Mouse (Mus musculus) limb, embryonic 12.5 days (tissue): Measurements from ENCODE around the gene Eef1akmt2. TPM values are rescaled to one million over a fixed set of nuclear protein-coding genes. Genes with fewer than 3 reads are reported as not detected.

Experiments used
- ATAC-seq: fragments of 200-750 bp; cut with Nextera tagmentation; 2 replicates; pipeline ENCODE4 v1.8.0; 2017; ENCODE audit warnings: low read depth, moderate TSS enrichment; ENCODE audit not compliant: insufficient number of reproducible peaks, insufficient read depth, low FRiP score, low TSS enrichment
- H3K27ac ChIP-seq: fragments of 300-500 bp; sonication (generic); 2 replicates; pipeline ENCODE4 v1.5.1; 2016; ENCODE audit warnings: mild to moderate bottlenecking, moderate library complexity
- H3K27me3 ChIP-seq: fragments of 300-500 bp; sonication (generic); 2 replicates; pipeline ENCODE4 v1.6.1; 2016; ENCODE audit warnings: mild to moderate bottlenecking, moderate library complexity
- H3K36me3 ChIP-seq: fragments of 300-500 bp; sonication (generic); 2 replicates; pipeline ENCODE4 v1.6.1; 2016; ENCODE audit warnings: mild to moderate bottlenecking, moderate library complexity
- H3K4me1 ChIP-seq: fragments of 300-500 bp; sonication (generic); replicated peaks from 2 replicates; pipeline ENCODE4 v1.6.1; 2016
- H3K4me2 ChIP-seq: fragments of 300-500 bp; sonication (generic); 2 replicates; pipeline ENCODE4 v1.6.1; 2016; ENCODE audit warnings: mild to moderate bottlenecking, moderate library complexity
- H3K4me3 ChIP-seq: fragments of 300-500 bp; sonication (generic); replicated peaks from 2 replicates; pipeline ENCODE4 v1.5.1; 2016; ENCODE audit warnings: mild to moderate bottlenecking
- H3K9ac ChIP-seq: fragments of 300-500 bp; sonication (generic); replicated peaks from 2 replicates; pipeline ENCODE4 v1.6.1; 2016; ENCODE audit warnings: mild to moderate bottlenecking, moderate library complexity
- H3K9me3 ChIP-seq: fragments of 300-500 bp; sonication (generic); 2 replicates; pipeline ENCODE4 v1.6.1; 2016; ENCODE audit warnings: mild to moderate bottlenecking, moderate library complexity
- WGBS: fragments of 180-500 bp; shearing (Covaris S2); methylation state at CpG from one replicate; pipeline ENCODE4 v1.1.7; 2016; 5-methylcytosine and 5-hydroxymethylcytosine counted together
- polyA plus RNA-seq: library from polyadenylated mRNA; unstranded; fragments of >200 nt; fragmentation: Nextera tagmentation; extraction: Ambion mirVana; gene quantifications from 2 replicates; pipeline ENCODE4 v1.2.1, GENCODE M21; 2016

The Eef1akmt2 gene
- polyA plus RNA-seq, 1 experiment from 2014 or later, result 78.1 TPM

DNA sequence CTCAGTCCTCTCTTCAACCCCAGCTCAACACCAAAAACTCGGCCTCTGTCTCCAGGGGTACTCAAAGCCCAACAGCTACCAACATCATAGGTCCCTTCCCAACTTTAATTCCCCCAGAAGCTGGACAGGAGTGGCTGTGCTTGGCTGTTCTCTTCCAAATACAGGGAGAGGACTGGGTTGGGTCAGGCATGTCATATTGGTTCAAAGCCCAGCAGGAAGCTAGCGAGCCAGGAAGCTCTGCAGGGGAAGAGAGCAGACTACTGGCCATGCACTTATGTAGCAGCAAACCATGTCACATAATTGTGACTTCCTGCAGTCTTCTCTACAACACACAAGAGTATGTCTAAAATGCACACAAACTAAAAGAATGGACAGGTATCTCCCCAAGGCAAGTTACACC, 50.4 kb downstream of the Eef1akmt2 start:
- Histone ChIP-seq H3K4me3 (no peak overlapping the region), H3K9me3 (no peaks in the 10 kb centered on the region), H3K27me3 (no peaks in the 10 kb centered on the region), H3K4me1 (peaks cover 46% of the 10 kb centered on the region), H3K9ac (no peak overlapping the region), H3K27ac (no peak overlapping the region), H3K36me3 (peaks cover 22% of the 10 kb centered on the region; the same call in 1 of the 2 replicates), H3K4me2 (no peak overlapping the region)
- no peak for ATAC-seq
- WGBS, result 72% methylated on average over 2 of the region's 2 CpGs

DNA sequence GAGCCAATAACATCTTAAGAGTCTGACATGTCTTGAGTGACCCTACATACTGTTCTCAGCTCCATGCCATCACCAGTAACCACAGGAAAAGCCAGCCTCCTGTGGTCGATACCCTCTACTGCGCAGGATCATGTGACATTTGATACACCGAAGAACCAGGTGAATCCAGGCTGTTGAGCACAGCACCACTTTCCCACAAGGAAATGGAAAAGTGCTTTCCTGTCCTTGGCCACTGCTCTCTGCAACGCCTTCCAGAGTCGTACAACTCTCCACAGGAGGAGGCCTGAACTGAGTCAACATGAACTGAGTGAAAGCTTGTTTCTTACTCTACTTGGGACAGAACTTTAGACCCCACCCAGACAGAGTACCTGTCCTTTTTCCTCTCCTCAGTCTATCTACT, 51.0 kb downstream of the Eef1akmt2 start:
- H3K9me3 ChIP-seq, result no peaks in the 10 kb centered on the region
- H3K27ac ChIP-seq, result no peak overlapping the region
- peaks cover 22% of the 10 kb centered on the region; the same call in 1 of the 2 replicates for H3K36me3 ChIP-seq
- 82% methylated on average over 5 of the region's 5 CpGs for WGBS
- no peak overlapping the region for H3K4me2 ChIP-seq
- H3K4me1 ChIP-seq, result peaks cover 40% of the 10 kb centered on the region
- H3K9ac ChIP-seq, result no peak overlapping the region
- H3K27me3 ChIP-seq, result no peaks in the 10 kb centered on the region
- no peak overlapping the region for H3K4me3 ChIP-seq
- no peak for ATAC-seq

DNA sequence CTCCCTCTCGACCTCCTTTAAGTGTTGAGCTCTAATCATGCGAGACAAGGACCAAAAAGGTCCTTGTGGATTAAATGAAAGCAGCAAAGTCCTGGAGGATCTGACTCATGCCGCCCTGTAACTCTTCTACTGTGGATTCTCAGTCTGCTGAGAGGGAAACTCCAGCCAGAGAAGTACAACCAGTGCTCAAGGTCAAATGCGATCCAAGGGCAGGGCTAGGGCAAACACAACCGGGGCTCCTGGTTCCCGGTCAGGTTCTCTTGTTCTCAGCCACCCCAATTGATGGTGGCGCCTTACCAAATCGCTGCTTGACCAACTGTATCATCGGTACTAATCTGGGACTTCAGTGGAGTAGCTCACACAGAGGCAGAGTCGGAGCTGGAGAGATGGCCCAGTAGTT, 51.6 kb downstream of the Eef1akmt2 start:
- 91% methylated on average over 10 of the region's 10 CpGs for WGBS
- Histone ChIP-seq H3K4me3 (no peak overlapping the region), H3K36me3 (peaks cover 22% of the 10 kb centered on the region; the same call in 1 of the 2 replicates), H3K9ac (no peak overlapping the region), H3K4me1 (peaks cover 38% of the 10 kb centered on the region), H3K27ac (no peak overlapping the region), H3K4me2 (no peak overlapping the region), H3K27me3 (no peaks in the 10 kb centered on the region), H3K9me3 (no peaks in the 10 kb centered on the region)
- no peak for ATAC-seq

DNA sequence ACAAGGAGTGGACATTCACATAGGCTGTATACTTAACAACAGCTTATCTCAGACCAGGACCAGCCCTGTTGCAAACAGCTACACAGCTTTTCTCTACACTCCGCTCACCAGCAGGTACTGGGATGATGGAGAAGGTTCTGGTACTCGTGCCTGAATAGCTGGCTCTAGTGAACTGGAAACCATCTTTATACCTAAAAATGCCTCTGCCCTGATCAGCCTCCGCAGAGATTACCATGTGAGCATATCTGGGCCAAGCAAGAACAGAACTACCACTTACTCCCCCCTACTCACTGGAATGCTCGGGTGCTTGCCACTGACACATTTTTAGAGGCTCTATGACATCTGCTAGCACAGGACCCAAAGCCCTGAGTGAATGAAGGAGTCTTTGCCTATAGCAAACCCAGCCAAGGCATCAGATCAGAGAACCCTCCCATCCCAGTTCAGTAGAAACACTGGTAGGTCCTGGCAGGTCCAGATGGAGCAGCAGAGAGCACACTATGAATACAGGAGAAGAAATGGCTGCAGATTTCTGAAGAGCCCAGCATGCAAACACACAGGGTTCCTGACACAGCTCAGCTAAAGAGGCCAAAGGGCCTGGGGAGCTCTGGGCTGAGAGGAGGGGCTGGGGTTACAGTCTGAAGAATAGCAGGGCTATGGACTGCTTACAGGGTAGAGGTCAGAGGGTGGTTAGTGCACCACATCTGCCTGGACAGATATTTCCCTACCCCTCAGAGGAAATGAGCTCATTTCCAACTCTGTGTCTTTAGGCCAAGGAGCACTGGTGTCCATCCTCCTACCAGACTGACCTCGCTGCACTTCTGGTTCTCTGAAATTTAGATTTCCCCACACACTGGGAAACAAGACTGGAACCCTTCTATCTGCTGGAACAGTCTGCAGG, 53.1 kb downstream of the Eef1akmt2 start:
- 94% methylated on average over 5 of the region's 5 CpGs for WGBS
- H3K27me3 ChIP-seq, result no peaks in the 10 kb centered on the region
- H3K4me2 ChIP-seq, result no peak overlapping the region
- H3K9ac ChIP-seq, result no peak overlapping the region
- H3K36me3 ChIP-seq, result peaks cover 22% of the 10 kb centered on the region; the same call in 1 of the 2 replicates
- H3K9me3 ChIP-seq, result no peaks in the 10 kb centered on the region
- H3K27ac ChIP-seq, result no peak overlapping the region
- peaks cover 34% of the 10 kb centered on the region for H3K4me1 ChIP-seq
- H3K4me3 ChIP-seq, result no peak overlapping the region
- ATAC-seq, result no peak

DNA sequence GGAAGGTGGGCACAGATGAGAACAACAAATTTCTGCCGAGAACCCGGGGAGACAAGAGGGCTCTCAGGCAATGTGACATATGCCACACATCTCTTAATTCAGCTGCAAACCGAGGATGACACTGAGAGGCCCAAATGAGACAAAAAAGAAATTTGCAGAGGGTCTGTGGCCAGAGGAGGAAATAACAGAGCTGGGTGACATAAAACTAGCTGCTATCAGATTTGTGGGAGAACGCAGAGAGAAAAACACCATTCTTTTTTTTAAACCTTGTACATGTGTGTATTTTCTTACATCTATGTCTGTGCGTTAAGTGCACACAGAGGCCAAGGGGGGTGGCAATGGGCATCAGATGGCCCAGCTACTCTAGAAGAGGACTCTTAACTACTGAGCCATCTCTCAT, 57.3 kb downstream of the Eef1akmt2 start:
- H3K27ac ChIP-seq, result no peak overlapping the region
- H3K4me2 ChIP-seq, result no peak overlapping the region
- H3K36me3 ChIP-seq, result 0 out of 2 replicates have a peak, but pooled peaks cover 12% of the 10 kb centered on the region
- H3K9ac ChIP-seq, result no peak overlapping the region
- H3K4me1 ChIP-seq, result peaks cover 37% of the 10 kb centered on the region
- ATAC-seq, result no peak
- no peaks in the 10 kb centered on the region for H3K27me3 ChIP-seq
- no peak overlapping the region for H3K4me3 ChIP-seq
- H3K9me3 ChIP-seq, result no peaks in the 10 kb centered on the region
- WGBS, result 91% methylated on average over 5 of the region's 5 CpGs

DNA sequence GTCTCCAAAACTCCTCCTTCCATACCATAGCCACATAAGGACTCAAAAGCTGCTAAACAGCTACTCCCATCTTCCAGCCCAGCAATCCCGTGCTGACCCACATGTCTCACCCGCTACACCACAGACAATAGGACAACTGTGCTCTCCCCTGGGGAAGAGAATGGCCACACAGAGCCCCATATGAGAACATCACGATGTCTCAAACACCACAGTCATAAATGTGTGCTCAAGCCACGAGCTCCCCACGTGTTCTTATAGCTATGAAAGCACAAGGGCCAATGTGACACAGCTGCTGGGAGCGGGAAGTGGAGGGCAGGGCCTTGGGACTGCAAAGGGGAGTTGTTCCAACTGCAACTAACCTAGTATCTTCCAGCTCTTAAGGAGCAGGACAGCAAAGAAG, 59.0 kb downstream of the Eef1akmt2 start:
- WGBS, result 74% methylated on average over 6 of the region's 6 CpGs
- no peak for ATAC-seq
- Histone ChIP-seq H3K4me2 (no peak overlapping the region), H3K4me1 (peaks cover 28% of the 10 kb centered on the region), H3K4me3 (no peak overlapping the region), H3K27ac (no peak overlapping the region), H3K9me3 (no peaks in the 10 kb centered on the region), H3K9ac (no peak overlapping the region), H3K27me3 (no peaks in the 10 kb centered on the region), H3K36me3 (0 out of 2 replicates have a peak, but pooled peaks cover 6% of the 10 kb centered on the region)

DNA sequence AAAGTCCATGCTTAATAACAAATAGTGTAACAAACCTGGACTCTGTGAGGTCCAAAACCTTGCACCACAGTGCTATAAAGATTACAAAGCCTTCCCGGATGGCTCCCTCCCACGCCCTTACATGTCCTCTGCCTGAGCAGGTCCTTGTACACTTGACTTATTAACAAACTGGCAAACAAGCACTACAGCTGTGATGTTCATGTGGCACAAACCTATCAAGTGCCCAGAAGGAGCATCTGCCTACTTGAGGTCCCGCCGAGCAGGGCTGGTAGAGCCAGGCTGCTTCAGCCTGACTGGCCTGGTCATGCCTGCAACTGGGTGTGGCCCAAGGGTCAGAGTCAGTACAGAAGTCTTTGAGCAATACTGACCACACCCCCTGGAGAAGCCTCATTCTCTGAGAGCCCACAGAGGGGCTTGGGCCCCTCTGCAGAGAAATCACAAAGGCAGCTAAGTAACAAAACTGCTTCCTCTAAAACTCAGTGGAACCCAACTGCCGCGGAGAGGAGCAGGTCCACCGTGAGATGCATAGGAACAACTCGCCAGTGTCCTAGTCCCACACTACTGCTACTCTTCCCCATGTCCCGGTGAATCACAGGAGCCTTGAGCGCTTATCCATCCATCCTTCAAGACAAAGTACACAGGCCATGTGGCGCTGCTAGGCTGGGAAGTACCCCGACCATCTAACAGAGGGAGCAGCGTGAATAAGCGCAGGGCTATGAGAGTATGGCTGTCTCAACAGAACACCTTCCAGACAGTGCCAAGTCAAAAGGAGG, 61.8 kb downstream of the Eef1akmt2 start:
- no peaks in the 10 kb centered on the region for H3K36me3 ChIP-seq
- H3K4me1 ChIP-seq, result peaks cover 39% of the 10 kb centered on the region
- no peaks in the 10 kb centered on the region for H3K27me3 ChIP-seq
- H3K9ac ChIP-seq, result no peak overlapping the region
- WGBS, result 85% methylated on average over 14 of the region's 14 CpGs
- no peak overlapping the region for H3K4me2 ChIP-seq
- H3K27ac ChIP-seq, result no peak overlapping the region
- no peaks in the 10 kb centered on the region for H3K9me3 ChIP-seq
- H3K4me3 ChIP-seq, result no peak overlapping the region
- ATAC-seq, result no peak

DNA sequence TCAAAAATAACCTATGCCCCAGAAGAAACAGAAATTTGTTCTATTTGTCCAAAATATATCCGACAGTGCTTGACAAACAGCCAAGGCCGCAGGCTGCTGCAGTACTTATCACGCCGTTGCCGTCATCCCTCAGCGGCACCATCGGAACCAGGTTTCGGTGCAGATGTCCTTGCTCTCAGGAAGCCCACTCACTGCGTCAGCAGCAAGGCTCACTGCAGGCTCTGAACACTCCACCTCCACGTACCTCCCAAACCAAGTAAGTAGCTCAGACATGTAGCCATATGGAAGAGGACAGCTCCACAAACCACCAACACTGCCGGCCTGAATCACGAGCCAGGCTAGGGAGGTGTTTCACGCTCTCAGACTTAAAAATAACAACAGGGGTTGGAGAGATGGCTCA, 63.6 kb downstream of the Eef1akmt2 start:
- H3K4me1 ChIP-seq, result peaks cover 34% of the 10 kb centered on the region
- no peak overlapping the region for H3K4me3 ChIP-seq
- H3K27ac ChIP-seq, result no peak overlapping the region
- no peak for ATAC-seq
- WGBS, result 96% methylated on average over 13 of the region's 13 CpGs
- H3K4me2 ChIP-seq, result no peak overlapping the region
- no peaks in the 10 kb centered on the region for H3K27me3 ChIP-seq
- H3K9me3 ChIP-seq, result no peaks in the 10 kb centered on the region
- H3K9ac ChIP-seq, result no peak overlapping the region
- H3K36me3 ChIP-seq, result no peaks in the 10 kb centered on the region

DNA sequence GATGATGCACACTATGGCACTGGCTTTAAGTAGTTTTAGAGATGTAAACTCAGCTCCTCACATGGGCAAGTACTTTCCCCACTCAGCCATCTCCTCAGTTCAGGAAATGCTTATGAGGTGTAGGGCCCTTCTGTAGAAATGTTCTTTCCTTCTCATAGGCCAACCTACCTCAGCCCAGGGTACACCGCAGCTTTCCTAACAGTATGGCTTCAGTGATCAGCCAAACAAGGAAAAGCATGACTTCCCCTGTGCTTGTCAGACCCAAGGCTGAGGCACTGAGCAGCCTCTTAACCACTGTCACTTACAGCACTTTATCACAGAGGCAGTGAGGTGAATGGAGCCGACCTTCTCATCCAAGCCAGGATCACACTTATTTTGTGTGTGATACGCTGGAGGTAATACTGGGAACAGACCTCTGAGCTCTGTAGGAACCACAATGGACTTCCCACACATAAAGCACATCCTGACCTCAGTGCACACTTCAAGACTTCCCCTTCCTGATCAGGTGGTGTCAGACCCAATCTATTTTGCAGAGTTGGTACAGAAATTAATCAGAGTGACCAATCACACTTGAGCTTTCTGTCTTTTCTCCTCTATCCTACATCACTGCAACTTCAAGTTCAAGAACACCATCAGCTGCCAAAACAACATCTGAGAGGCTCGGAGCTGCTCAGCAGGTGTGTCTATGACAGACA, 64.8 kb downstream of the Eef1akmt2 start:
- H3K4me2 ChIP-seq, result no peak overlapping the region
- H3K36me3 ChIP-seq, result no peaks in the 10 kb centered on the region
- 93% methylated on average over 4 of the region's 4 CpGs for WGBS
- H3K4me1 ChIP-seq, result peaks cover 27% of the 10 kb centered on the region
- no peak overlapping the region for H3K4me3 ChIP-seq
- no peak overlapping the region for H3K27ac ChIP-seq
- no peaks in the 10 kb centered on the region for H3K9me3 ChIP-seq
- no peak for ATAC-seq
- no peak overlapping the region for H3K9ac ChIP-seq
- no peaks in the 10 kb centered on the region for H3K27me3 ChIP-seq

DNA sequence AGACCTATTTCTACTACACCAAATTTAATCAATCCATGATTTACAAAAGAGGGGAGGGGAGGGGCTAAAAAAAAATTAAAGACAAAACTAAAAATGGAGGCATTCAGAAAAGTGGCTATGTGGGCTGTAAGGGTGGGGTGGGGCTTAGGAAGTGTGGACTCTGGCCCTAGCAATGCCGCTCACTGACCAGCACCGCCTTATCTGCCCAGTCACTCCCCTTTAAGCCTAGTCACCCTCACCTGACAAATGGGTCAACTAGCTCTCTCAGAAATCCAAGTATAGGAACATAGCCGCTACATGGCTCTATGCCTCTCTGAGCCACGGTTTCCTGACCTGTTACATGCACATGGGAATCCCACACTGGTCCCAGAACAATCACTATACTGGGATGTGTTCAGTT, 65.5 kb downstream of the Eef1akmt2 start:
- no peaks in the 10 kb centered on the region for H3K36me3 ChIP-seq
- peaks cover 31% of the 10 kb centered on the region for H3K4me1 ChIP-seq
- H3K9me3 ChIP-seq, result no peaks in the 10 kb centered on the region
- 88% methylated on average over 4 of the region's 4 CpGs for WGBS
- no peak overlapping the region for H3K4me3 ChIP-seq
- ATAC-seq, result no peak
- no peak overlapping the region for H3K9ac ChIP-seq
- H3K27ac ChIP-seq, result no peak overlapping the region
- no peak overlapping the region for H3K4me2 ChIP-seq
- H3K27me3 ChIP-seq, result no peaks in the 10 kb centered on the region

DNA sequence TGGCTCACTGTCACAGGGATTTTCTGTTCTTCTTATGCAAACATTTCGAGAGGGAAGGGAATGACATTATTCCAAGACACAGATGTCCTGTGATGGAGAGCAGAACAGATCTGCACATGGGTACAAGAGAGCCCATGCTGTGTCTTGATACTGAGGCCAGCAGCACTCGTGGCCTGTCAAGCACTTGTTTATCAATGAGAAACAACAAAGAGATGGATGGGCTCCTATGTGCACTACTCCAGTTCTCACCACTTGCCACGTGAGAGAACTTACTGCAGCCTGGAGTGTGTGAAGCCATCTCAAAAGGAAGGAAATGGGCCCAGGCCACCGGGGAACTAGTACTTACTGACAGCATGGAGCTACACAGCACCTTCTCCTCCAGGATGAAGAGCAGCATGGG, 66.0 kb downstream of the Eef1akmt2 start:
- Histone ChIP-seq H3K36me3 (no peaks in the 10 kb centered on the region), H3K9me3 (no peaks in the 10 kb centered on the region), H3K4me1 (peaks cover 34% of the 10 kb centered on the region), H3K4me2 (no peak overlapping the region), H3K9ac (no peak overlapping the region), H3K27me3 (no peaks in the 10 kb centered on the region), H3K27ac (no peak overlapping the region), H3K4me3 (no peak overlapping the region)
- WGBS, result 55% methylated on average over 4 of the region's 4 CpGs
- ATAC-seq, result no peak
